Mouse (Mus musculus): ENCODE measurements at regions not wholly inside any gene's neighbourhood (a gene's known extent, or its start where the extent isn't known, plus 50 kb on each side); places are given as distances from the start of the nearest gene placed in this dataset.
A peak's percentile ranks its signal among the peaks of the same experiment; 100 is the strongest.

DNA sequence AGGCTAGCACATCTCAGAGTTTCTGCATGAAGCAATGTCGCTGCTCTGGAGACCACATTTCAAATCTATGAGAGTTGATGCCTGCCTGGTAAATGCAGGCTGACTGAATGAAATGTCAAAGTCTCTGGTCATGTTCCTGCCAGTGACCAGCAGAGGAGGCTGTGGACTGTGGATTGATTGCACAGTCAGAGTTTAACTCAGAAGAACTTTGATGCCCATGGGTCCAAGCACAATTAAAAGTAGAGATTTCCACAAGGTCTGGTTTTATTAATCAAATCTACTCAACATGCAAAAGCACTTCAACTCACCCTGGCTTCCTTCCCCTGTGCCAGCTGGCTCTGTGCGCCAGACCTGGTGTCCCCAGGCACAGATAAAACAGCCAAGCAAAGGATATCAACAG is 81.3 kb downstream of the Hsd17b3 start:
- DNase-seq = no peak

- DNase-seq = no peak
These were observed 86.0 kb downstream of the Hsd17b3 start for GRCm38 (mm10) chr13:64002945-64003459.

- DNase-seq = no peak
These were observed 88.7 kb downstream of the Hsd17b3 start for GRCm38 (mm10) chr13:64000303-64000702.

GRCm38 (mm10) chr13:63998647-63999046 is 90.4 kb downstream of the Hsd17b3 start:
- no peak for DNase-seq

DNA sequence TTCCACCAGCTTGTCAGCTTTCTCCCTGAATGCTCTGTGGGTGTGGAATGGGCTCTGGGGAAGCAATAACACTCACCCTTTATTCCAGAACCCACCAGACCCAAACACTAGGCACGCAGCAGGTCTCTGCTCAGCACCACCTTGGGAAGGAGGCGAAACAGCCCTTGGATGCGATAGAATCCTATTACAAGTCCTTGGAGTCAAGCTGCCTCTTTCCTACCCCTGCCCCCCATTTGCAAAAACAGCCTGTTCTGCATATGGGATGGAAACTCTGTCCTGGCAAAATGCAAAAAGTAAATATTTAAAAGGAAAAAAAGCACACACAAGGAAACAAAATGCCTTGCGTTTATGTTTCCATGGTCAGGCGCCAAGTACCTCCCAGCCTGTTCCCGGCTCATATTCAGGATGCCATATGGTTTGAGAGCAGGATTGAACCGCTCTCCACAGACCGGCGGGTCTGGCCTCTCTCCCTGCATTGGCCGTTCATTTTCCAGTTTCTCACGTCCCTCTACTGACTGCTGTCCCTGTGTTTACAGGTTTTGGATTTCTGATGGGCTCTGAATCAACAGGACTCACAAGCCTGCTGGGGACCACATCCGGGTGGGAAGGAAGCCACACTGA is 95.1 kb downstream of the Hsd17b3 start:
- no peak for DNase-seq

- no peak for DNase-seq
These were observed 96.0 kb downstream of the Hsd17b3 start for GRCm38 (mm10) chr13:63992989-63993388.

- DNase-seq = no peak
These were observed 98.5 kb downstream of the Hsd17b3 start for GRCm38 (mm10) chr13:63990480-63990958.

- DNase-seq = no peak
These were observed 99.3 kb downstream of the Hsd17b3 start for GRCm38 (mm10) chr13:63989769-63990168.

- no peak for DNase-seq
These were observed 100.8 kb downstream of the Hsd17b3 start for GRCm38 (mm10) chr13:63988263-63988662.

GRCm38 (mm10) chr13:63986681-63987080 is 102.3 kb downstream of the Hsd17b3 start:
- DNase-seq = no peak

DNA sequence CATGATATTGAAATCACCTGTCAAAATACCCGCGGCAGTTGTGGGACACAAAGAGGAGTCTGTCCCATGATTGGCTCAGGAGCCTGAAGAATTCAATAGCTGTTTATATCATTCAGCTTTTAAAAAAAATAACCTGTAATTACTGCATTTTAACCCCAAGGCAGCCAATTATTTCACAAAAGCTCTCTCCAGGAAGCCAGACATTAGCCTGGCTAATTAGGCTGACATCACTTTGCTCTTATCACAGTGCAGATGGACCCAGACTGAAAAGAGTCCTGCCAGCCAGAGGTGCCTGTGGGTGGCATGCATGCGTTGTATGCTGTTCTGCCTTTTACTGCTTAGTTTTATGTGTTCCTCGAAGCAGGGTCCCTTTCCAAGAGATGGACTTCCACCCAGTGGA is 103.4 kb downstream of the Hsd17b3 start:
- no peak for DNase-seq

DNA sequence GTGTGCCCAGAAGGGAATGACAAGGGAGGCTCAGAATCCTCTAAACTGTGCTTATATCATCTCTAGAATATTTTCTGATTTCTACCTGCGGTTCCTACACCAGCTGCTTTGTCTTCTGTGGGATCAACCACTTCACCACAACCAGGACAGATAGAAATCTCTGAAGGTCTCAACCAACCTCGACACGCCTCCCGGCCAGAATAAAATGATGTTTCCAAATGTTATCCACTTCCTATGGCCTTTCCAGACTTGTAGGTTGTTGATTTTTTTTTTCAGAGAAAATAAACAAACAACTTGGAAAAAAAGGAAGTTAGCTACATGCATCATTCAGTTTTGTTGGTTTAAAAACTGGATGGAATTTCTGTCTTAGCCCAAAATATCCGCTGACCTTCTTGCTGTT is 103.9 kb downstream of the Hsd17b3 start:
- DNase-seq = no peak

- no peak for DNase-seq
These were observed 108.9 kb downstream of the Hsd17b3 start for GRCm38 (mm10) chr13:63980012-63980691.

- DNase-seq = no peak
These were observed 109.4 kb downstream of the Hsd17b3 start for GRCm38 (mm10) chr13:63979581-63979980.

DNA sequence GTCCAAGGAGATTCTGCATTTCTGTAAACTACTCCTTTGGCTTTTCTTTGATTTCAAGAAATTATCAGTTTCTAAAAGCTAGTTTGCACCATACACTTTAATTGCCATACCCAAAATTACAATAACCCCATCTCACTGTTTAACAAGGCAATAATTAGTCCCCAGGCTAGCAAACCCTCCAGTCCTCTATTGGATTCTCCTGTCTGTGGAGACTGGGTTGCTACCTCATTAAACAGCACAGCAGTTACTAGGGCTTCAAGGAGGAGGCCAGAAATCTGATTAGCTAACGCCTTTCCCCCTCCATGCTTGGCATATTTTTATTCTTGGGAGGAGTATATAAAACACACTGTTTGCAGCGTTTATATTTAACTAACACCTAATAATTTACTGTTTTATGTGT is 119.1 kb downstream of the Hsd17b3 start:
- no peak for DNase-seq

- no peak for DNase-seq
These were observed 120.4 kb downstream of the Hsd17b3 start for GRCm38 (mm10) chr13:63968623-63969022.

DNA sequence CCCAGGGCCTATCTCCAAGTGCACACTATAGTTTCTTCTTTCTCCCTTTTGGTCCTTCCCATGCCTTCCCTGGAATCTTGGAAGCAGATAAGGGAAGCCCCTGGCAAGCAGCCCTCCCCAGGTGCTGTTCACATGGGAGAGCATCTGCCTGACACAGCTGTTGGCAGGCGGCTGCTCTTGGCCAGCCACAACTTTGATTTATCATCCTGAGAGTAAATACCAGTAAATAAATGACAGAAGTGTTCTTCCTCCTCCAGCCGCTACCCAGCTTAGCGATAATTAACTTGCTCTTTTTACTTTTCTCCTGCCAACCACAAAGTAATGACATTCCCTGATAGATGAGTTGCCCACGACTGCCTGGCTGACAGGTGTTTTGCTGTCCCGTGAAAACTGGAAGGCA is 131.9 kb downstream of the Hsd17b3 start:
- DNase-seq = peak; percentile 12

DNA sequence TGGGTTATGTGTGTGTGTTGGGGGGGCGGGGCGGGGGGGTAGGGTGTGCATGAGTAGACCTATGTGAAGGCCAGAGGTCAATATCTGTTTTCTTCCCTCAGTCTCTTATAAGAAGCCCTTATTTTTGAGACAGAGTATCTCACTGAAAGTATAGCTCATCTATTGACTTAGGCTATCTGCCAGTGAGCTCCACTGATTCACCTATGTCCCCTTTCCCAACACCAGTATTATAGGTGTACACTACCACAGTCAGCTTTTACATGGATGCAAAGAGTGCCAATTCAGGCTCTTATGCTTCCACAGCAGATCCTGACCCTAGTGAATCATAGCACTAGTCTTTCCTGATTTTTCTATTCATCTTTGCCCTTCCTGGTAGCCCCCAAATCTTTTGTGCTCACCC is 134.7 kb downstream of the Hsd17b3 start:
- no peak for DNase-seq

DNA sequence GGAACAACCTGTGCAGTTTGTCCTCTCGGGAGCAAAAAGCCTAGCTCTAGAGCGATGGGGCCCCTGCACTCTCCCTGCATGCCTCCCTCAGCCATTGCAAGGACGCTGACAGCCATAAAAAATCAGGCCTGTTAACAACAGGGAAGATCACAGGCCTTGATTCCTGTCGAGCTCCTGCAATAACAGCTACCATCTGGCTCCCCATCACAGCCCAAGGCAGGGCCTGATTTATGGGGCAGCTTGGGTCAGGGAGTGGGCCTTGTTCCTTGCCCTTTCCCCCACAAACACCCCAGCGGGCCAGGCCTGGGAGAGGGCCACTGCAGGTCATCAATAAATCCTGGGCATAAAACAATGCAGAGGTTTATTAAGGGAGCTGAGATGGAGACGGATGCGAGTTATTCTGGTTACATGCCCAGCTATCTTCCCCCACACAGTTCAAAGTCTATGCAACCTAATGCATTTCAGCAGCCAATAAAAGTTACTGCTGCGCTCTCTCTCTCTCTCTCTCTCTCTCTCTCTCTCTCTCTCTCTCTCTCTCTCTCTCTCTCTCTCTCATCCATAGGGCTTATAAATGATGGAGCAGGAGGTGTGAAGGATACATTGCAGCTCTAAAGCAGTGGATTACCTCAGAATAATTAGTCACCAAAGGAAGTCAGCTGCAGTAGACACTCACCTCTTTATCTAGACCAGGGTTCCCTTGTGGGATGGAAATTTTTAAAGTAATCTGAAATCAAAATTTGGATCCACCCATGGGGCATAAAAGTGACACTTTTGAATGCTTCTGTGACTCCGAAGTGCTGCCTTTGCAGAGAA is 136.9 kb downstream of the Hsd17b3 start:
- DNase-seq = no peak

DNA sequence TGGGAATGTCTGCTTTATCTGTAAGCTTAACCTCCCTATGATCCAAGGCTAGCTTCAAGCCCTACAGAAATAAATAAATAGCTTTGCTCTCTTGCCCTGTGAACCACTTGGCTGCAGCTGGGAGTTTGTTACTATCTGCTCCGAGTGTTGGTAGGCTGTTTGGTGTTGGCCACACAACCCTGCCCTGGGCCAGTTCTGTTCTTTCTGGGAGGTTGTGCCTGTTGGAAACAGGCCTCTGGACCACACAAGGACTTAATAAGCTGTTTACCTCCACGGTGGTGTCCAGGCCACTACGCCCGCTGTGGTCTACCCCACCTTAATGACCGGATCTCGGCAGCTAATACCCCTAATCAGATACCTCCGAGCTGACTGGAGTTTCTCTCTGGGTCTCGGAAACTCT is 136.1 kb downstream of the Ercc6l2 start:
- no peak for DNase-seq
